Mouse (Mus musculus): ENCODE results near the gene Spata17. TPM values are rescaled to one million over a fixed set of nuclear protein-coding genes. Genes with fewer than 3 reads are reported as not detected.
A peak's percentile ranks its signal among the peaks of the same experiment; 100 is the strongest.

Gene Spata17
- polyA plus RNA-seq, 1 experiment from 2014 or later: 2.7 TPM

- 74% methylated on average over 7 of the region's 7 CpGs for WGBS
- Histone ChIP-seq H3K4me1 (replicated peaks; ENCODE audit: control insufficient read depth, insufficient read depth, low read length) (0 out of 2 replicates have a peak, but pooled peaks cover 2% of the 10 kb centered on the region), H3K27me3 (ENCODE audit: control insufficient read depth, insufficient read depth, low read depth, low read length) (no peaks in the 10 kb centered on the region), H3K9me3 (ENCODE audit: control insufficient read depth, low read length) (no peaks in the 10 kb centered on the region), H3K27ac (ENCODE audit: low read length) (no peak overlapping the region), H3K4me2 (ENCODE audit: low read depth, low read length) (no peak overlapping the region), H3K9ac (ENCODE audit: low read length) (no peak overlapping the region), H3K36me3 (ENCODE audit: control insufficient read depth, insufficient read depth, low read length) (peaks cover 5% of the 10 kb centered on the region; the same call in 1 of the 2 replicates), H3K4me3 (ENCODE audit: low read length) (no peak overlapping the region)
- ATAC-seq (ENCODE audit: low read depth): no peak
Measured at GRCm38 (mm10) chr1:187232996-187233615, 17.8 kb upstream of the Spata17 start.

- peak; percentile 59; the same call in 1 of the 2 replicates for ATAC-seq (ENCODE audit: low read depth)
Measured at GRCm38 (mm10) chr1:187232196-187232955, 17.1 kb upstream of the Spata17 start.

GRCm38 (mm10) chr1:187230255-187230654, 15.0 kb upstream of the Spata17 start:
- H3K36me3 ChIP-seq (ENCODE audit: control insufficient read depth, insufficient read depth, low read length): peaks cover 5% of the 10 kb centered on the region; the same call in 1 of the 2 replicates
- no peak overlapping the region for H3K4me2 ChIP-seq (ENCODE audit: low read depth, low read length)
- WGBS: 87% methylated on average over 5 of the region's 5 CpGs
- no peak overlapping the region for H3K27ac ChIP-seq (ENCODE audit: low read length)
- H3K9me3 ChIP-seq (ENCODE audit: control insufficient read depth, low read length): no peaks in the 10 kb centered on the region
- no peak overlapping the region for H3K9ac ChIP-seq (ENCODE audit: low read length)
- peaks cover 11% of the 10 kb centered on the region for H3K4me1 ChIP-seq (replicated peaks; ENCODE audit: control insufficient read depth, insufficient read depth, low read length)
- no peak overlapping the region for H3K4me3 ChIP-seq (ENCODE audit: low read length)
- no peaks in the 10 kb centered on the region for H3K27me3 ChIP-seq (ENCODE audit: control insufficient read depth, insufficient read depth, low read depth, low read length)
- no peak for ATAC-seq (ENCODE audit: low read depth)

More at GRCm38 (mm10) chr1:187232196-187232955, 17.1 kb upstream of the Spata17 start:
- no peaks in the 10 kb centered on the region for H3K9me3 ChIP-seq (ENCODE audit: control insufficient read depth, low read length)
- no peak overlapping the region for H3K9ac ChIP-seq (ENCODE audit: low read length)
- WGBS: 57% methylated on average over 14 of the region's 14 CpGs
- no peaks in the 10 kb centered on the region for H3K27me3 ChIP-seq (ENCODE audit: control insufficient read depth, insufficient read depth, low read depth, low read length)
- H3K27ac ChIP-seq (ENCODE audit: low read length): no peak overlapping the region
- H3K4me2 ChIP-seq (ENCODE audit: low read depth, low read length): no peak overlapping the region
- H3K4me3 ChIP-seq (ENCODE audit: low read length): no peak overlapping the region
- H3K36me3 ChIP-seq (ENCODE audit: control insufficient read depth, insufficient read depth, low read length): peaks cover 3% of the 10 kb centered on the region; the same call in 1 of the 2 replicates
- H3K4me1 ChIP-seq (replicated peaks; ENCODE audit: control insufficient read depth, insufficient read depth, low read length): 0 out of 2 replicates have a peak, but pooled peaks cover 2% of the 10 kb centered on the region

DNA sequence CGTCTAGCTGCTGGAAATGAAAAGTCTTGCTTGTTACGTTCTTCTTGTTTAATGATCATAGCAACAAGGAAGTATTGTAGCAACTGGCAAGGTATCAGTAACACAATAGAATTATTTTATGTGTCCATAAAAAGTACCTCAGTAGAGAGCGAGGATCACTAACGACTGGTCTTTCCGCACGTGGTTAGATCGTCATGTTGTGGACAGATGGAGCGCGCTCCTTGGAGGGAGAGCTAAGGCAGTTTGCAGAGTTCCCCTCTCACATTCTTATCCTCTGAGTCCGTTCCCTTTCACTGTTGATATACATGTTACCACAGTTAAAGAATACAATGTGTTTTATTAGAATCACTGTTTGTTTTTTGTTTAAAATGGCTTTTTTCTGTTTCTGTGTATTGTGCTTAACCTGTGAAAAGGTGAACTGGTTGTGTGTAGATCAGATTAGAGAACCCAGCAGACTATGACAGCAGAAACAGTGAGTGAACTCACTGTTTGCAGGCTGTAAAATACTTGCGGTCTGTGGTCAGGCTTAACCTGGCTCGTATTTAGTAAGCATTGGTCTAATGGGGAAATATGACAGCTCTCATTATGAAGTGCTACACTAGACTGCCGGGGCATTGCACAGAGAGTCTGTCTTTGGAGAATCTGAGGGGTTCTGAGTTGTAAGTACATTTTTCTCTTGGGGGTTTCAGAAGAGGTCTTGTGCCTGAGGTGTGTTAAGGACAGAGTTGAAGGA, 13.3 kb upstream of the Spata17 start:
- Histone ChIP-seq H3K4me3 (ENCODE audit: low read length) (no peak overlapping the region), H3K36me3 (ENCODE audit: control insufficient read depth, insufficient read depth, low read length) (0 out of 2 replicates have a peak, but pooled peaks cover 2% of the 10 kb centered on the region), H3K4me1 (replicated peaks; ENCODE audit: control insufficient read depth, insufficient read depth, low read length) (peaks cover 11% of the 10 kb centered on the region), H3K27ac (ENCODE audit: low read length) (no peak overlapping the region), H3K9ac (ENCODE audit: low read length) (no peak overlapping the region), H3K27me3 (ENCODE audit: control insufficient read depth, insufficient read depth, low read depth, low read length) (no peaks in the 10 kb centered on the region), H3K4me2 (ENCODE audit: low read depth, low read length) (no peak overlapping the region), H3K9me3 (ENCODE audit: control insufficient read depth, low read length) (no peaks in the 10 kb centered on the region)
- 82% methylated on average over 13 of the region's 13 CpGs for WGBS
- ATAC-seq (ENCODE audit: low read depth): no peak

- no peak; the same call in 1 of the 2 replicates for ATAC-seq (ENCODE audit: low read depth)
- Histone ChIP-seq H3K4me2 (ENCODE audit: low read depth, low read length) (no peak overlapping the region), H3K4me1 (replicated peaks; ENCODE audit: control insufficient read depth, insufficient read depth, low read length) (peaks cover 9% of the 10 kb centered on the region), H3K36me3 (ENCODE audit: control insufficient read depth, insufficient read depth, low read length) (0 out of 2 replicates have a peak, but pooled peaks cover 2% of the 10 kb centered on the region), H3K27ac (ENCODE audit: low read length) (no peak overlapping the region), H3K9ac (ENCODE audit: low read length) (no peak overlapping the region), H3K4me3 (ENCODE audit: low read length) (no peak overlapping the region), H3K27me3 (ENCODE audit: control insufficient read depth, insufficient read depth, low read depth, low read length) (no peaks in the 10 kb centered on the region), H3K9me3 (ENCODE audit: control insufficient read depth, low read length) (no peaks in the 10 kb centered on the region)
- 52% methylated on average over 11 of the region's 11 CpGs for WGBS
Measured at GRCm38 (mm10) chr1:187226328-187227025, 11.2 kb upstream of the Spata17 start.

- Histone ChIP-seq H3K9me3 (ENCODE audit: control insufficient read depth, low read length) (no peaks in the 10 kb centered on the region), H3K36me3 (ENCODE audit: control insufficient read depth, insufficient read depth, low read length) (no peaks in the 10 kb centered on the region), H3K27me3 (ENCODE audit: control insufficient read depth, insufficient read depth, low read depth, low read length) (no peaks in the 10 kb centered on the region), H3K27ac (ENCODE audit: low read length) (no peak overlapping the region), H3K9ac (ENCODE audit: low read length) (no peak overlapping the region), H3K4me3 (ENCODE audit: low read length) (no peak overlapping the region), H3K4me2 (ENCODE audit: low read depth, low read length) (no peak overlapping the region), H3K4me1 (replicated peaks; ENCODE audit: control insufficient read depth, insufficient read depth, low read length) (peaks cover 7% of the 10 kb centered on the region)
- WGBS: 62% methylated on average over 6 of the region's 6 CpGs
- no peak for ATAC-seq (ENCODE audit: low read depth)
Measured at GRCm38 (mm10) chr1:187220756-187221155, 5.5 kb upstream of the Spata17 start.

GRCm38 (mm10) chr1:187216620-187217410, 1.6 kb upstream of the Spata17 start:
- no peak for ATAC-seq (ENCODE audit: low read depth)

GRCm38 (mm10) chr1:187210736-187211135, 4.5 kb downstream of the Spata17 start:
- no peak for ATAC-seq (ENCODE audit: low read depth)
- H3K9me3 ChIP-seq (ENCODE audit: control insufficient read depth, low read length): no peaks in the 10 kb centered on the region
- H3K27me3 ChIP-seq (ENCODE audit: control insufficient read depth, insufficient read depth, low read depth, low read length): no peaks in the 10 kb centered on the region
- no peaks in the 10 kb centered on the region for H3K4me1 ChIP-seq (replicated peaks; ENCODE audit: control insufficient read depth, insufficient read depth, low read length)
- no peak overlapping the region for H3K9ac ChIP-seq (ENCODE audit: low read length)
- H3K4me3 ChIP-seq (ENCODE audit: low read length): no peak overlapping the region
- 87% methylated on average over 4 of the region's 4 CpGs for WGBS
- H3K36me3 ChIP-seq (ENCODE audit: control insufficient read depth, insufficient read depth, low read length): no peaks in the 10 kb centered on the region
- no peak overlapping the region for H3K27ac ChIP-seq (ENCODE audit: low read length)
- no peak overlapping the region for H3K4me2 ChIP-seq (ENCODE audit: low read depth, low read length)

More at GRCm38 (mm10) chr1:187216620-187217410, 1.6 kb upstream of the Spata17 start:
- no peaks in the 10 kb centered on the region for H3K36me3 ChIP-seq (ENCODE audit: control insufficient read depth, insufficient read depth, low read length)
- no peaks in the 10 kb centered on the region for H3K27me3 ChIP-seq (ENCODE audit: control insufficient read depth, insufficient read depth, low read depth, low read length)
- no peak overlapping the region for H3K4me2 ChIP-seq (ENCODE audit: low read depth, low read length)
- 78% methylated on average over 9 of the region's 9 CpGs for WGBS
- no peaks in the 10 kb centered on the region for H3K9me3 ChIP-seq (ENCODE audit: control insufficient read depth, low read length)
- H3K4me1 ChIP-seq (replicated peaks; ENCODE audit: control insufficient read depth, insufficient read depth, low read length): peaks cover 6% of the 10 kb centered on the region; the same call in 1 of the 2 replicates
- H3K4me3 ChIP-seq (ENCODE audit: low read length): no peak overlapping the region
- no peak overlapping the region for H3K27ac ChIP-seq (ENCODE audit: low read length)
- no peak overlapping the region for H3K9ac ChIP-seq (ENCODE audit: low read length)
